ENCODE assay signal across 15 mouse cellular contexts in genomic region chr1:127850075-127850610, GRCm38 (mm10). TPM values are rescaled to one million over a fixed set of nuclear protein-coding genes. Genes with fewer than 3 reads are reported as not detected.
DNase-seq lines count a peak whose midpoint lies in the region; ATAC-seq lines count a peak whose summit lies in the region.
"Had no signal": no experiment of that assay in that cellular context is flagged by ENCODE, and none has a peak within 500 bp of the region (broad histone marks: within the 10 kb centered on the region; RNA-seq: fewer than 3 reads in every experiment).

No protein-coding gene starts in this region.

- WGBS in kidney, embryonic 15.5 days = 62% methylated on average over 7 of the region's 7 CpGs

- no peaks in the 10 kb centered on the region for H3K27me3 ChIP-seq in kidney, embryonic 15.5 days
- H3K27me3 ChIP-seq: liver, embryonic 13.5 days; neural tube, embryonic 13.5 days had no signal

- H3K27ac ChIP-seq in kidney, embryonic 15.5 days = no peak overlapping the region
- H3K27ac ChIP-seq: heart, adult 2 months; liver, embryonic 13.5 days; midbrain, embryonic 10.5 days; neural tube, embryonic 13.5 days had no signal

- H3K4me2 ChIP-seq in kidney, embryonic 15.5 days = no peak overlapping the region
- H3K4me2 ChIP-seq: liver, embryonic 13.5 days; neural tube, embryonic 13.5 days had no signal

- no peaks in the 10 kb centered on the region for H3K4me1 ChIP-seq in kidney, embryonic 15.5 days
- H3K4me1 ChIP-seq: neural tube, embryonic 13.5 days had no signal

- 0 out of 2 replicates have a peak, but pooled peaks cover 6% of the 10 kb centered on the region for H3K9me3 ChIP-seq in kidney, embryonic 15.5 days (replicated peaks)
- H3K9me3 ChIP-seq: liver, embryonic 13.5 days had no signal

- peak; percentile 14 for DNase-seq in kidney, postnatal 14 days
- DNase-seq in CD4-positive, CD25-positive, alpha-beta regulatory T cell, adult 2 months (ENCODE audit: low read depth, low spot score) = peak; percentile 20
- peak; percentile 7 for DNase-seq in adrenal gland, adult 8-10 months
- peak; percentile 35 for DNase-seq in induced T-regulatory cell, adult 2 months (ENCODE audit: low read depth)
- no peak for DNase-seq in urinary bladder, postnatal 14 days (ENCODE audit: low spot score)
- DNase-seq in frontal cortex, postnatal 36 days (ENCODE audit: low spot score in 2 of 2) = no peak
- DNase-seq: embryo, embryonic 11 days; liver, embryonic 13.5 days; right cerebral cortex, postnatal 25 days had no signal

- no peak for ATAC-seq in kidney, embryonic 15.5 days (replicated peaks; ENCODE audit: low FRiP score)
- ATAC-seq: forebrain, embryonic 14.5 days; intestine, embryonic 16.5 days had no signal

- H3K36me3 ChIP-seq in kidney, embryonic 15.5 days = no peaks in the 10 kb centered on the region
- H3K36me3 ChIP-seq: liver, embryonic 13.5 days; midbrain, embryonic 10.5 days; neural tube, embryonic 13.5 days had no signal

- H3K9ac ChIP-seq in kidney, embryonic 15.5 days = no peak overlapping the region
- H3K9ac ChIP-seq: liver, embryonic 13.5 days; neural tube, embryonic 13.5 days had no signal

- H3K4me3 ChIP-seq in kidney, embryonic 15.5 days (replicated peaks) = no peak overlapping the region
- H3K4me3 ChIP-seq: heart, adult 2 months; liver, embryonic 13.5 days; midbrain, embryonic 10.5 days; neural tube, embryonic 13.5 days had no signal

RNA-seq across cellular contexts. Expression of gene Map3k19, which starts 4.7 kb away (rescaled TPM):
- polyA plus RNA-seq in kidney, embryonic 15.5 days (2015; fragmentation: Nextera tagmentation; extraction: Ambion mirVana) = not detected in 2 replicates
- total RNA-seq in adrenal gland, adult 8-10 months (2022) = under 1 TPM; 0.09 to 0.21 (median 0.17) TPM
- polyA plus RNA-seq: intestine, embryonic 16.5 days; liver, embryonic 13.5 days had no signal

RNA-seq across cellular contexts. Expression of gene Rab3gap1, which starts 18.4 kb away (rescaled TPM):
- 22.6 and 23.8 TPM in 2 replicates for polyA plus RNA-seq in kidney, embryonic 15.5 days (2015; fragmentation: Nextera tagmentation; extraction: Ambion mirVana)
- 10 to 100 TPM; 55.2 to 66.5 (median 59.5) TPM for total RNA-seq in adrenal gland, adult 8-10 months (2022)

Comparison
In these comparisons a context has a peak if more than half of its experiments do, and no peak if none do; other contexts are left out.
1. DNase-seq: peak in kidney, postnatal 14 days (single experiment), CD4-positive, CD25-positive, alpha-beta regulatory T cell, adult 2 months (single experiment), adrenal gland, adult 8-10 months (single experiment) and induced T-regulatory cell, adult 2 months (single experiment); none in urinary bladder, postnatal 14 days (single experiment) and frontal cortex, postnatal 36 days (0 of 2).